Mouse (Mus musculus): ENCODE results near the gene Lrig2. TPM values are rescaled to one million over a fixed set of nuclear protein-coding genes. Genes with fewer than 3 reads are reported as not detected.

The Lrig2 gene
- polyA plus RNA-seq, 1 experiment from 2014 or later = 16.1 TPM

- 57% methylated on average over 9 of the region's 9 CpGs for whole genome bisulfite sequencing
- no peak for DNase-seq (ENCODE audit: low spot score)
- no peaks in the 10 kb centered on the region for H3K9me3 ChIP-seq (ENCODE audit: control insufficient read depth, low read length)
- H3K36me3 ChIP-seq (ENCODE audit: control insufficient read depth, insufficient read depth, low read length) = no peaks in the 10 kb centered on the region
- no peak overlapping the region for H3K4me3 ChIP-seq (ENCODE audit: low read depth, low read length)
- H3K27me3 ChIP-seq (replicated peaks; ENCODE audit: control insufficient read depth, insufficient read depth, low read length) = no peaks in the 10 kb centered on the region
- no peak overlapping the region for H3K9ac ChIP-seq (ENCODE audit: low read depth, low read length)
- ATAC-seq (ENCODE audit: low read depth) = no peak
- H3K27ac ChIP-seq (replicated peaks; ENCODE audit: low read depth, low read length) = no peak overlapping the region
- 0 out of 2 replicates have a peak, but pooled peaks cover 5% of the 10 kb centered on the region for H3K4me1 ChIP-seq (ENCODE audit: control insufficient read depth, insufficient read depth, low read length)
- no peak overlapping the region for H3K4me2 ChIP-seq (ENCODE audit: low read depth, low read length)
Measured at GRCm38 (mm10) chr3:104540480-104541138, 28.9 kb upstream of the Lrig2 start.

GRCm38 (mm10) chr3:104533223-104533622 is 21.5 kb upstream of the Lrig2 start:
- Histone ChIP-seq H3K4me1 (ENCODE audit: control insufficient read depth, insufficient read depth, low read length) (no peaks in the 10 kb centered on the region), H3K27ac (replicated peaks; ENCODE audit: low read depth, low read length) (no peak overlapping the region), H3K36me3 (ENCODE audit: control insufficient read depth, insufficient read depth, low read length) (no peaks in the 10 kb centered on the region), H3K9ac (ENCODE audit: low read depth, low read length) (no peak overlapping the region), H3K4me3 (ENCODE audit: low read depth, low read length) (no peak overlapping the region), H3K9me3 (ENCODE audit: control insufficient read depth, low read length) (no peaks in the 10 kb centered on the region), H3K4me2 (ENCODE audit: low read depth, low read length) (no peak overlapping the region), H3K27me3 (replicated peaks; ENCODE audit: control insufficient read depth, insufficient read depth, low read length) (no peaks in the 10 kb centered on the region)
- DNase-seq (ENCODE audit: low spot score) (no peak), ATAC-seq (ENCODE audit: low read depth) (no peak)
- WGBS = 88% methylated on average over 1 of the region's 1 CpGs

GRCm38 (mm10) chr3:104526115-104526882 is 14.6 kb upstream of the Lrig2 start:
- H3K4me3 ChIP-seq (ENCODE audit: low read depth, low read length) = no peak overlapping the region
- H3K27ac ChIP-seq (replicated peaks; ENCODE audit: low read depth, low read length) = no peak overlapping the region
- WGBS = 60% methylated on average over 4 of the region's 4 CpGs
- ATAC-seq (ENCODE audit: low read depth) = no peak
- H3K9ac ChIP-seq (ENCODE audit: low read depth, low read length) = no peak overlapping the region
- H3K9me3 ChIP-seq (ENCODE audit: control insufficient read depth, low read length) = no peaks in the 10 kb centered on the region
- no peaks in the 10 kb centered on the region for H3K27me3 ChIP-seq (replicated peaks; ENCODE audit: control insufficient read depth, insufficient read depth, low read length)
- no peak overlapping the region for H3K4me2 ChIP-seq (ENCODE audit: low read depth, low read length)
- no peaks in the 10 kb centered on the region for H3K36me3 ChIP-seq (ENCODE audit: control insufficient read depth, insufficient read depth, low read length)
- DNase-seq (ENCODE audit: low spot score) = no peak
- H3K4me1 ChIP-seq (ENCODE audit: control insufficient read depth, insufficient read depth, low read length) = no peaks in the 10 kb centered on the region

GRCm38 (mm10) chr3:104525516-104525915 is 13.8 kb upstream of the Lrig2 start:
- Histone ChIP-seq H3K9ac (ENCODE audit: low read depth, low read length) (no peak overlapping the region), H3K36me3 (ENCODE audit: control insufficient read depth, insufficient read depth, low read length) (no peaks in the 10 kb centered on the region), H3K4me2 (ENCODE audit: low read depth, low read length) (no peak overlapping the region), H3K27ac (replicated peaks; ENCODE audit: low read depth, low read length) (no peak overlapping the region), H3K4me3 (ENCODE audit: low read depth, low read length) (no peak overlapping the region), H3K4me1 (ENCODE audit: control insufficient read depth, insufficient read depth, low read length) (no peaks in the 10 kb centered on the region), H3K27me3 (replicated peaks; ENCODE audit: control insufficient read depth, insufficient read depth, low read length) (no peaks in the 10 kb centered on the region), H3K9me3 (ENCODE audit: control insufficient read depth, low read length) (no peaks in the 10 kb centered on the region)
- DNase-seq (ENCODE audit: low spot score) (no peak), ATAC-seq (ENCODE audit: low read depth) (no peak)
- WGBS = 37% methylated on average over 2 of the region's 2 CpGs

- Histone ChIP-seq H3K4me3 (ENCODE audit: low read depth, low read length) (no peak overlapping the region), H3K27me3 (replicated peaks; ENCODE audit: control insufficient read depth, insufficient read depth, low read length) (no peaks in the 10 kb centered on the region), H3K4me2 (ENCODE audit: low read depth, low read length) (no peak overlapping the region), H3K9me3 (ENCODE audit: control insufficient read depth, low read length) (no peaks in the 10 kb centered on the region), H3K27ac (replicated peaks; ENCODE audit: low read depth, low read length) (no peak overlapping the region), H3K36me3 (ENCODE audit: control insufficient read depth, insufficient read depth, low read length) (no peaks in the 10 kb centered on the region), H3K4me1 (ENCODE audit: control insufficient read depth, insufficient read depth, low read length) (no peaks in the 10 kb centered on the region), H3K9ac (ENCODE audit: low read depth, low read length) (no peak overlapping the region)
- ATAC-seq (ENCODE audit: low read depth) = no peak
- DNase-seq (ENCODE audit: low spot score) = no peak
- WGBS = 81% methylated on average over 1 of the region's 1 CpGs
Measured at GRCm38 (mm10) chr3:104525029-104525428, 13.3 kb upstream of the Lrig2 start.

- no peak overlapping the region for H3K4me2 ChIP-seq (ENCODE audit: low read depth, low read length)
- H3K9me3 ChIP-seq (ENCODE audit: control insufficient read depth, low read length) = no peaks in the 10 kb centered on the region
- no peak overlapping the region for H3K27ac ChIP-seq (replicated peaks; ENCODE audit: low read depth, low read length)
- DNase-seq (ENCODE audit: low spot score) (no peak), ATAC-seq (ENCODE audit: low read depth) (no peak)
- no peak overlapping the region for H3K9ac ChIP-seq (ENCODE audit: low read depth, low read length)
- H3K27me3 ChIP-seq (replicated peaks; ENCODE audit: control insufficient read depth, insufficient read depth, low read length) = no peaks in the 10 kb centered on the region
- H3K4me3 ChIP-seq (ENCODE audit: low read depth, low read length) = no peak overlapping the region
- WGBS = 60% methylated on average over 4 of the region's 4 CpGs
- no peaks in the 10 kb centered on the region for H3K36me3 ChIP-seq (ENCODE audit: control insufficient read depth, insufficient read depth, low read length)
- H3K4me1 ChIP-seq (ENCODE audit: control insufficient read depth, insufficient read depth, low read length) = no peaks in the 10 kb centered on the region
Measured at GRCm38 (mm10) chr3:104523333-104523871, 11.7 kb upstream of the Lrig2 start.

GRCm38 (mm10) chr3:104521341-104521924 is 9.7 kb upstream of the Lrig2 start:
- no peak overlapping the region for H3K9ac ChIP-seq (ENCODE audit: low read depth, low read length)
- DNase-seq (ENCODE audit: low spot score) = peak; percentile 16
- no peaks in the 10 kb centered on the region for H3K9me3 ChIP-seq (ENCODE audit: control insufficient read depth, low read length)
- no peaks in the 10 kb centered on the region for H3K4me1 ChIP-seq (ENCODE audit: control insufficient read depth, insufficient read depth, low read length)
- no peaks in the 10 kb centered on the region for H3K27me3 ChIP-seq (replicated peaks; ENCODE audit: control insufficient read depth, insufficient read depth, low read length)
- no peak overlapping the region for H3K4me3 ChIP-seq (ENCODE audit: low read depth, low read length)
- H3K36me3 ChIP-seq (ENCODE audit: control insufficient read depth, insufficient read depth, low read length) = no peaks in the 10 kb centered on the region
- 65% methylated on average over 3 of the region's 3 CpGs for WGBS
- no peak overlapping the region for H3K4me2 ChIP-seq (ENCODE audit: low read depth, low read length)
- no peak overlapping the region for H3K27ac ChIP-seq (replicated peaks; ENCODE audit: low read depth, low read length)
- ATAC-seq (ENCODE audit: low read depth) = peak; percentile 75; the same call in 1 of the 2 replicates

- no peaks in the 10 kb centered on the region for H3K36me3 ChIP-seq (ENCODE audit: control insufficient read depth, insufficient read depth, low read length)
- no peak overlapping the region for H3K4me2 ChIP-seq (ENCODE audit: low read depth, low read length)
- no peak for ATAC-seq (ENCODE audit: low read depth)
- no peak overlapping the region for H3K27ac ChIP-seq (replicated peaks; ENCODE audit: low read depth, low read length)
- H3K27me3 ChIP-seq (replicated peaks; ENCODE audit: control insufficient read depth, insufficient read depth, low read length) = no peaks in the 10 kb centered on the region
- H3K9me3 ChIP-seq (ENCODE audit: control insufficient read depth, low read length) = no peaks in the 10 kb centered on the region
- H3K9ac ChIP-seq (ENCODE audit: low read depth, low read length) = no peak overlapping the region
- no peak overlapping the region for H3K4me3 ChIP-seq (ENCODE audit: low read depth, low read length)
- no peaks in the 10 kb centered on the region for H3K4me1 ChIP-seq (ENCODE audit: control insufficient read depth, insufficient read depth, low read length)
- no peak for DNase-seq (ENCODE audit: low spot score)
- WGBS = 62% methylated on average over 3 of the region's 3 CpGs
Measured at GRCm38 (mm10) chr3:104520471-104520870, 8.8 kb upstream of the Lrig2 start.
